Comparison of ENCODE assay signal across 12 mouse cellular contexts in genomic region chr12:59032101-59032500, GRCm38 (mm10). TPM values are rescaled to one million over a fixed set of nuclear protein-coding genes. Genes with fewer than 3 reads are reported as not detected.
DNase-seq lines count a peak whose midpoint lies in the region; ATAC-seq and TF ChIP-seq lines count a peak whose summit lies in the region.
"Had no signal": no experiment of that assay in that cellular context is flagged by ENCODE, and none has a peak within 500 bp of the region (broad histone marks: within the 10 kb centered on the region; RNA-seq: fewer than 3 reads in every experiment).

No protein-coding gene starts in this region.

- no peaks in the 10 kb centered on the region for H3K4me1 ChIP-seq in stomach, postnatal 0 days (replicated peaks; ENCODE audit: control insufficient read depth, insufficient read depth)
- H3K4me1 ChIP-seq: heart, embryonic 12.5 days; midbrain, embryonic 12.5 days had no signal

- TF ChIP-seq EP300 in stomach, postnatal 0 days (optimal IDR thresholded peaks at IDR 0.05): no peak

- H3K36me3 ChIP-seq in stomach, postnatal 0 days (ENCODE audit: control insufficient read depth, insufficient read depth, low read length): no peaks in the 10 kb centered on the region

- TF ChIP-seq CTCF in left cerebral cortex, adult 2 months (IDR thresholded peaks at IDR 0.05): peak; percentile 28
- TF ChIP-seq CTCF in stomach, postnatal 0 days (IDR thresholded peaks at IDR 0.05; ENCODE audit: low read depth): peak; percentile 43

- ATAC-seq in stomach, postnatal 0 days (ENCODE audit: low FRiP score, low TSS enrichment): no peak
- no peak for ATAC-seq in monocyte, adult 5-6 weeks (replicated peaks; ENCODE audit: insufficient number of reproducible peaks, low FRiP score, low TSS enrichment, poor library complexity, severe bottlenecking)
- ATAC-seq: forebrain, embryonic 14.5 days had no signal

- DNase-seq in left cerebral cortex, adult 2 months (ENCODE audit: extremely low spot score in 1 of 2, low spot score in 2 of 2): no peak
- DNase-seq in left cerebral cortex, adult 8-10 months (ENCODE audit: low spot score in 2 of 2): no peak
- DNase-seq in ES-CJ7 (ENCODE audit: low read depth, low spot score): peak; percentile 73
- peak; percentile 72 for DNase-seq in induced T-regulatory cell, adult 2 months (ENCODE audit: low read depth)
- no peak for DNase-seq in stomach, postnatal 0 days (ENCODE audit: low spot score)
- no peak for DNase-seq in retina, postnatal 1 day
- no peak for DNase-seq in layer of hippocampus, postnatal 10 days (ENCODE audit: low spot score in 2 of 2)
- DNase-seq: cerebellum, postnatal 25 days had no signal

- no peaks in the 10 kb centered on the region for H3K27me3 ChIP-seq in stomach, postnatal 0 days (ENCODE audit: control insufficient read depth, insufficient read depth, low read length)
- H3K27me3 ChIP-seq: heart, embryonic 12.5 days; midbrain, embryonic 12.5 days had no signal

- H3K4me3 ChIP-seq in left cerebral cortex, adult 2 months: no peak overlapping the region
- H3K4me3 ChIP-seq in stomach, postnatal 0 days (ENCODE audit: low read depth, low read length): no peak overlapping the region
- H3K4me3 ChIP-seq: heart, embryonic 12.5 days; midbrain, embryonic 12.5 days had no signal

- no peak overlapping the region for H3K27ac ChIP-seq in left cerebral cortex, adult 2 months
- H3K27ac ChIP-seq in stomach, postnatal 0 days (replicated peaks): no peak overlapping the region
- H3K27ac ChIP-seq: midbrain, embryonic 12.5 days had no signal

- 66% methylated on average over 5 of the region's 5 CpGs for WGBS in stomach, postnatal 0 days

- H3K9ac ChIP-seq in stomach, postnatal 0 days (ENCODE audit: low read length): no peak overlapping the region
- H3K9ac ChIP-seq: heart, embryonic 12.5 days; midbrain, embryonic 12.5 days had no signal

- no peak overlapping the region for H3K4me2 ChIP-seq in stomach, postnatal 0 days (replicated peaks; ENCODE audit: low read depth)
- H3K4me2 ChIP-seq: heart, embryonic 12.5 days; midbrain, embryonic 12.5 days had no signal

- intact Hi-C loops in left cerebral cortex, adult 2 months (cut with DNase I): no loop called here

- H3K9me3 ChIP-seq in stomach, postnatal 0 days (ENCODE audit: control insufficient read depth, low read length): no peaks in the 10 kb centered on the region
- H3K9me3 ChIP-seq: heart, embryonic 12.5 days; midbrain, embryonic 12.5 days had no signal

RNA-seq across cellular contexts. Expression of gene Gemin2, which starts 18.9 kb away (rescaled TPM):
- 1 to 10 TPM; 7.0 to 7.3 TPM for total RNA-seq in left cerebral cortex, adult 2 months (2021)
- total RNA-seq in left cerebral cortex, adult 8-10 months (2022): 1 to 10 TPM; 5.9 to 7.2 (median 6.5) TPM
- 14.8 TPM in 2 replicates for polyA plus RNA-seq in stomach, postnatal 0 days (2015; fragmentation: Nextera tagmentation; extraction: Ambion mirVana)
- total RNA-seq in monocyte, adult 5-6 weeks (2017): 5.1 to 8.0 TPM (median 7.8 TPM) in 3 replicates
- 1 to 10 TPM; 7.0 to 8.5 TPM for total RNA-seq in layer of hippocampus, postnatal 10 days (2021)

RNA-seq across cellular contexts. Expression of gene Sec23a, which starts 20.3 kb away (rescaled TPM):
- 100 to 1,000 TPM in 1 of 2 experiments, 10 to 100 TPM in 1; 98.9 to 103 TPM for total RNA-seq in left cerebral cortex, adult 2 months (2021)
- total RNA-seq in left cerebral cortex, adult 8-10 months (2022): 100 to 1,000 TPM in 1 of 4 experiments, 10 to 100 TPM in 3; 95.5 to 102 (median 98.2) TPM
- polyA plus RNA-seq in stomach, postnatal 0 days (2015; fragmentation: Nextera tagmentation; extraction: Ambion mirVana): 32.4 and 33.7 TPM in 2 replicates
- total RNA-seq in monocyte, adult 5-6 weeks (2017): 20.5 to 28.1 TPM (median 24.5 TPM) in 3 replicates
- total RNA-seq in layer of hippocampus, postnatal 10 days (2021): 100 to 1,000 TPM; 125 to 134 TPM

RNA-seq across cellular contexts. Expression of gene Trappc6b, which starts 29.2 kb away (rescaled TPM):
- total RNA-seq in left cerebral cortex, adult 2 months (2021): 100 to 1,000 TPM; 107 to 121 TPM
- 100 to 1,000 TPM; 118 to 140 (median 127) TPM for total RNA-seq in left cerebral cortex, adult 8-10 months (2022)
- 82.1 and 82.2 TPM in 2 replicates for polyA plus RNA-seq in stomach, postnatal 0 days (2015; fragmentation: Nextera tagmentation; extraction: Ambion mirVana)
- 110 to 131 TPM (median 119 TPM) in 3 replicates for total RNA-seq in monocyte, adult 5-6 weeks (2017)
- total RNA-seq in layer of hippocampus, postnatal 10 days (2021): 100 to 1,000 TPM; 102 to 118 TPM

RNA-seq across cellular contexts. Expression of gene Pnn, which starts 34.6 kb away (rescaled TPM):
- 10 to 100 TPM; 62.6 to 65.5 TPM for total RNA-seq in left cerebral cortex, adult 2 months (2021)
- total RNA-seq in left cerebral cortex, adult 8-10 months (2022): 10 to 100 TPM; 43.1 to 57.8 (median 49.0) TPM
- 30.2 and 39.2 TPM in 2 replicates for polyA plus RNA-seq in stomach, postnatal 0 days (2015; fragmentation: Nextera tagmentation; extraction: Ambion mirVana)
- total RNA-seq in monocyte, adult 5-6 weeks (2017): 109 to 145 TPM (median 133 TPM) in 3 replicates
- 10 to 100 TPM; 63.0 to 86.2 TPM for total RNA-seq in layer of hippocampus, postnatal 10 days (2021)

Comparison
In these comparisons a context has a peak if more than half of its experiments do, and no peak if none do; other contexts are left out.
1. DNase-seq: peak in ES-CJ7 (single experiment) and induced T-regulatory cell, adult 2 months (single experiment); none in left cerebral cortex, adult 2 months (0 of 2), left cerebral cortex, adult 8-10 months (0 of 2), stomach, postnatal 0 days (single experiment), retina, postnatal 1 day (single experiment) and layer of hippocampus, postnatal 10 days (0 of 2).